In genomic region chr10:89453794-89454193, GRCm38 (mm10) we compare ENCODE assay signal across 21 mouse cellular contexts. TPM values are rescaled to one million over a fixed set of nuclear protein-coding genes. Genes with fewer than 3 reads are reported as not detected.
DNase-seq lines count a peak whose midpoint lies in the region; ATAC-seq and TF ChIP-seq lines count a peak whose summit lies in the region.
"Had no signal": no experiment of that assay in that cellular context is flagged by ENCODE, and none has a peak within 500 bp of the region (broad histone marks: within the 10 kb centered on the region; RNA-seq: fewer than 3 reads in every experiment).

No protein-coding gene starts in this region.

- no peaks in the 10 kb centered on the region for H3K9me3 ChIP-seq in kidney, postnatal 0 days (replicated peaks; ENCODE audit: low read length)
- H3K9me3 ChIP-seq in hindbrain, embryonic 13.5 days, result no peaks in the 10 kb centered on the region
- H3K9me3 ChIP-seq: embryonic facial prominence, embryonic 15.5 days; heart, embryonic 12.5 days; limb, embryonic 15.5 days; lung, embryonic 15.5 days; midbrain, embryonic 15.5 days; neural tube, embryonic 15.5 days had no signal

- no peak overlapping the region for H3K27ac ChIP-seq in kidney, postnatal 0 days
- H3K27ac ChIP-seq in hindbrain, embryonic 13.5 days, result no peak overlapping the region
- H3K27ac ChIP-seq: embryonic facial prominence, embryonic 15.5 days; limb, embryonic 15.5 days; lung, embryonic 15.5 days; midbrain, embryonic 15.5 days; neural tube, embryonic 15.5 days had no signal

- H3K4me2 ChIP-seq in kidney, postnatal 0 days (ENCODE audit: low read length), result no peak overlapping the region
- H3K4me2 ChIP-seq in hindbrain, embryonic 13.5 days, result no peak overlapping the region
- H3K4me2 ChIP-seq: embryonic facial prominence, embryonic 15.5 days; heart, embryonic 12.5 days; limb, embryonic 15.5 days; lung, embryonic 15.5 days; midbrain, embryonic 15.5 days; neural tube, embryonic 15.5 days had no signal

- no peak for TF ChIP-seq CTCF in kidney, postnatal 0 days (IDR thresholded peaks at IDR 0.05; ENCODE audit: low read depth)

- no peaks in the 10 kb centered on the region for H3K36me3 ChIP-seq in kidney, postnatal 0 days (ENCODE audit: insufficient read depth, low read length)
- no peaks in the 10 kb centered on the region for H3K36me3 ChIP-seq in splenic B cell, adult 2 months (ENCODE audit: control insufficient read depth, insufficient read depth, low read length, poor library complexity, severe bottlenecking)
- no peaks in the 10 kb centered on the region for H3K36me3 ChIP-seq in hindbrain, embryonic 13.5 days
- H3K36me3 ChIP-seq: embryonic facial prominence, embryonic 15.5 days; heart, embryonic 12.5 days; limb, embryonic 15.5 days; lung, embryonic 15.5 days; midbrain, embryonic 15.5 days; neural tube, embryonic 15.5 days had no signal

- no peaks in the 10 kb centered on the region; the same call in 1 of the 2 replicates for H3K4me1 ChIP-seq in kidney, postnatal 0 days (replicated peaks; ENCODE audit: insufficient read depth, low read length)
- H3K4me1 ChIP-seq in hindbrain, embryonic 13.5 days (replicated peaks), result no peaks in the 10 kb centered on the region
- H3K4me1 ChIP-seq: embryonic facial prominence, embryonic 15.5 days; heart, embryonic 12.5 days; lung, embryonic 15.5 days; midbrain, embryonic 15.5 days; neural tube, embryonic 15.5 days had no signal

- ATAC-seq in kidney, postnatal 0 days (replicated peaks; ENCODE audit: low FRiP score, low read depth), result no peak
- peak; percentile 66 for ATAC-seq in granulocyte monocyte progenitor cell, adult 5-6 weeks (replicated peaks; ENCODE audit: poor library complexity, severe bottlenecking)
- ATAC-seq in hindbrain, embryonic 13.5 days (ENCODE audit: low FRiP score), result no peak
- ATAC-seq: forebrain, embryonic 16.5 days; hindbrain, embryonic 16.5 days; midbrain, embryonic 15.5 days had no signal

- no peak overlapping the region for H3K4me3 ChIP-seq in kidney, postnatal 0 days (replicated peaks; ENCODE audit: low read depth, low read length)
- H3K4me3 ChIP-seq in hindbrain, embryonic 13.5 days, result no peak overlapping the region
- H3K4me3 ChIP-seq: embryonic facial prominence, embryonic 15.5 days; heart, embryonic 12.5 days; limb, embryonic 15.5 days; lung, embryonic 15.5 days; midbrain, embryonic 15.5 days; neural tube, embryonic 15.5 days had no signal

- H3K9ac ChIP-seq in kidney, postnatal 0 days (ENCODE audit: low read depth, low read length), result no peak overlapping the region
- H3K9ac ChIP-seq in hindbrain, embryonic 13.5 days, result no peak overlapping the region
- H3K9ac ChIP-seq: embryonic facial prominence, embryonic 15.5 days; heart, embryonic 12.5 days; limb, embryonic 15.5 days; lung, embryonic 15.5 days; midbrain, embryonic 15.5 days; neural tube, embryonic 15.5 days had no signal

- peak; percentile 12 for DNase-seq in kidney, postnatal 0 days (ENCODE audit: low spot score)
- DNase-seq in kidney, postnatal 25 days, result no peak
- DNase-seq in A20 (ENCODE audit: low read depth, low spot score), result peak; percentile 14
- DNase-seq in splenic B cell, adult 2 months (ENCODE audit: low read depth, low spot score), result peak; percentile 32
- no peak for DNase-seq in cerebellum, adult 11 months
- no peak for DNase-seq in gastrocnemius, adult 18-20 months (ENCODE audit: low spot score)
- DNase-seq: cerebellum, postnatal 10 days; heart, postnatal 14 days; kidney, adult 18-20 months; kidney, postnatal 14 days; spleen, adult 18-20 months had no signal

- WGBS in kidney, postnatal 0 days, result 81% methylated on average over 3 of the region's 3 CpGs
- 89% methylated on average over 3 of the region's 3 CpGs for WGBS in hindbrain, embryonic 13.5 days

- no peaks in the 10 kb centered on the region for H3K27me3 ChIP-seq in kidney, postnatal 0 days (ENCODE audit: insufficient read depth, low read length)
- no peaks in the 10 kb centered on the region for H3K27me3 ChIP-seq in splenic B cell, adult 2 months (ENCODE audit: control insufficient read depth, insufficient read depth, low read length, poor library complexity, severe bottlenecking)
- H3K27me3 ChIP-seq in hindbrain, embryonic 13.5 days, result 0 out of 2 replicates have a peak, but pooled peaks cover 12% of the 10 kb centered on the region
- H3K27me3 ChIP-seq: embryonic facial prominence, embryonic 15.5 days; heart, embryonic 12.5 days; limb, embryonic 15.5 days; lung, embryonic 15.5 days; neural tube, embryonic 15.5 days had no signal

RNA-seq across cellular contexts. Expression of gene Gas2l3, which starts 10.0 kb away (rescaled TPM):
- 7.2 and 8.7 TPM in 2 replicates for polyA plus RNA-seq in kidney, postnatal 0 days (2015; fragmentation: Nextera tagmentation; extraction: Ambion mirVana)
- total RNA-seq in granulocyte monocyte progenitor cell, adult 5-6 weeks (2014; fragmentation: Nextera tagmentation), result 13.0 and 17.0 TPM in 2 replicates
- total RNA-seq in granulocyte monocyte progenitor cell, adult 5-6 weeks (2017), result 29.4 and 30.9 TPM in 2 replicates
- polyA plus RNA-seq in hindbrain, embryonic 13.5 days (2015; fragmentation: Nextera tagmentation; extraction: Ambion mirVana), result 7.1 and 7.8 TPM in 2 replicates
- total RNA-seq in gastrocnemius, adult 18-20 months (2021), result 1 to 10 TPM in 1 of 2 experiments, under 1 TPM in 1; 0.88 to 2.0 TPM

Comparison
In these comparisons a context has a peak if more than half of its experiments do, and no peak if none do; other contexts are left out.
1. DNase-seq: peak in kidney, postnatal 0 days (single experiment), A20 (single experiment) and splenic B cell, adult 2 months (single experiment); none in kidney, postnatal 25 days (0 of 2), cerebellum, adult 11 months (single experiment) and gastrocnemius, adult 18-20 months (single experiment).
2. RNA of gene Gas2l3, which starts 10.0 kb away (total RNA-seq): 13.0 to 30.9 TPM in granulocyte monocyte progenitor cell, adult 5-6 weeks; 0.88 to 2.0 TPM in gastrocnemius, adult 18-20 months; every median in the first group is over 4 times any median in the second.